Mouse (Mus musculus): Measurements from ENCODE around the gene Hes7. TPM values are rescaled to one million over a fixed set of nuclear protein-coding genes. Genes with fewer than 3 reads are reported as not detected.

Hes7 gene
- total RNA-seq, 2 experiments from 2014 or later = not detected

GRCm38 (mm10) chr11:69101604-69102402 lies 18.4 kb upstream of the Hes7 start:
- peak; percentile 3 for DNase-seq

GRCm38 (mm10) chr11:69102403-69102725 lies 17.8 kb upstream of the Hes7 start:
- peak; percentile 4 for DNase-seq

GRCm38 (mm10) chr11:69103121-69103520 lies 17.1 kb upstream of the Hes7 start:
- no peak for DNase-seq

- peak; percentile 5 for DNase-seq
Measured at GRCm38 (mm10) chr11:69103531-69104435, 16.4 kb upstream of the Hes7 start.

GRCm38 (mm10) chr11:69104487-69104886 lies 15.7 kb upstream of the Hes7 start:
- no peak for DNase-seq

GRCm38 (mm10) chr11:69105227-69105626 lies 15.0 kb upstream of the Hes7 start:
- no peak for DNase-seq

GRCm38 (mm10) chr11:69105796-69106195 lies 14.4 kb upstream of the Hes7 start:
- no peak for DNase-seq

GRCm38 (mm10) chr11:69106299-69106698 lies 13.9 kb upstream of the Hes7 start:
- DNase-seq = peak; percentile 24

GRCm38 (mm10) chr11:69106842-69107241 lies 13.4 kb upstream of the Hes7 start:
- no peak for DNase-seq

- DNase-seq = peak; percentile 13
Measured at GRCm38 (mm10) chr11:69107676-69108075, 12.5 kb upstream of the Hes7 start.

- no peak for DNase-seq
Measured at GRCm38 (mm10) chr11:69108223-69108622, 12.0 kb upstream of the Hes7 start.

- peak; percentile 13 for DNase-seq
Measured at GRCm38 (mm10) chr11:69109032-69109900, 10.9 kb upstream of the Hes7 start.

GRCm38 (mm10) chr11:69110319-69111046 lies 9.7 kb upstream of the Hes7 start:
- DNase-seq = peak; percentile 97

- DNase-seq = peak; percentile 3
Measured at GRCm38 (mm10) chr11:69111051-69111810, 9.0 kb upstream of the Hes7 start.

GRCm38 (mm10) chr11:69111865-69112264 lies 8.3 kb upstream of the Hes7 start:
- DNase-seq = no peak

- DNase-seq = no peak
Measured at GRCm38 (mm10) chr11:69114018-69114417, 6.2 kb upstream of the Hes7 start.

- no peak for DNase-seq
Measured at GRCm38 (mm10) chr11:69114621-69115020, 5.6 kb upstream of the Hes7 start.

- DNase-seq = no peak
Measured at GRCm38 (mm10) chr11:69116843-69117242, 3.4 kb upstream of the Hes7 start.

- peak; percentile 53 for DNase-seq
Measured at GRCm38 (mm10) chr11:69117737-69118695, 2.2 kb upstream of the Hes7 start.

- DNase-seq = peak; percentile 75
Measured at GRCm38 (mm10) chr11:69118765-69119164, 1.4 kb upstream of the Hes7 start.
